Mouse (Mus musculus) embryonic fibroblast, embryonic 13.5 days (primary cell): ENCODE measurements at regions not wholly inside any gene's neighbourhood (a gene's known extent, or its start where the extent isn't known, plus 50 kb on each side); places are given as distances from the start of the nearest gene placed in this dataset.

Experiments
- H3K27ac ChIP-seq: 2 replicates; pipeline ENCODE4 v1.5.1; 2012; ENCODE audit warnings: low read length, control low read depth, inconsistent platforms; ENCODE audit not compliant: insufficient read depth
- H3K4me1 ChIP-seq: 2 replicates; pipeline ENCODE4 v1.6.1; 2011; ENCODE audit warnings: low read length; ENCODE audit not compliant: control insufficient read depth, insufficient read depth
- H3K4me3 ChIP-seq: 2 replicates; pipeline ENCODE4 v1.5.1; 2011; ENCODE audit warnings: mild to moderate bottlenecking, control low read depth, low read length; ENCODE audit not compliant: insufficient read depth
- CTCF ChIP-seq: IDR thresholded peaks from 2 replicates; pipeline ENCODE4 v1.5.1; 2011; ENCODE audit warnings: mild to moderate bottlenecking, control low read depth, low read length, moderate library complexity, borderline replicate concordance; ENCODE audit not compliant: insufficient read depth
- POLR2A ChIP-seq: IDR thresholded peaks from 2 replicates; pipeline ENCODE4 v1.6.1; 2011; ENCODE audit warnings: low read depth, mild to moderate bottlenecking, control low read depth, low read length, moderate library complexity

DNA sequence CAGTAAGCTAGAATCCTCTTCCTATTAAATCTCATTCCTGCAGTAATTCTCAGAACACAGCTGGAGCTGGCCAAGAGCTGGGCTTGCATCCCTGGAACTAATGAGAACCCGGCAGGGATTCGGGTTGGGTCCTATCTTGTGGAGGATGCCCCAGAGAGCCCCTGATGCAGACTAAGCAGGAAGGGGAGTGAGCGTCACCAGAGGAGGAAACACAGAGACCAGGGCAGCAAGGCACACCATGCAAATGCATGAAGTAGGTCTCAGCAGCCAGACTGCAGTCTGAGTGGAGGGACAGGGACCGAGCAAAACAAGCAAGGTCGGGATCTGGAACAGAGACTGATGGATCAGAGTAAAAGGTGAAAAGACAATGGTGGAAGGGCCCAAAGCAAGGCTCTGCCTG, 249.6 kb downstream of the Insig2 start:
- H3K27ac ChIP-seq, result no peak overlapping the region
- H3K4me3 ChIP-seq, result no peak overlapping the region
- H3K4me1 ChIP-seq, result no peaks in the 10 kb centered on the region
- TF ChIP-seq CTCF, result no peak
- TF ChIP-seq POLR2A, result no peak

DNA sequence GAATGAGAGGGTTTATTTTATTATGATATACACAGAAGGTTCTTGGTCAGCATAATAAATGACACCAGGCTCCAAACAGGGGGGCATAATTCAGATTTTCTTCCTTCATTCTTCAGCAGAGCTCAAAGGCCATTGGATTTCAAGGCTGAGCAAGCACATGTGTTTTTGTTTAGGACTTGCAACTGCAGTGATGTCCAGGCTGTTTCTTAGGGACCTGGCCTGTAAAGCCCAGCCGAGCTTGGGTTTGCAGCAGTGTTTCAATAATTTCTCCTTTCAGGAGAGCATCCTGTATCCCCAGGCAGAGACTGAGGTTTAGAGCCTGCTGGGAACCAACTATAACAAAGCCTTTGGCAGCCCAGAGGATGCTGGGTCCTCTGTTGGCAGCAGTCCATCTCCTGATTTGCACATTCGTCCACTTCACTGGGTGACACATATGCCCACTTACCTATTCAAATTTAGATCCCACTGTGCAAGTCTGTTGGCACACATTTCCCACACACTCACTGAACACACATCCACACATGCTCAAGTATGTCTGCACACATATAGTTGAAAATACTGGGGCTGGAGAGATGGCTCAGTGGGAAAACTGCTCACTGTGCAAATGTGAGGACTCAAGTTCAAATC, 247.2 kb downstream of the Insig2 start:
- Histone ChIP-seq H3K27ac (no peak overlapping the region), H3K4me3 (no peak overlapping the region), H3K4me1 (no peaks in the 10 kb centered on the region)
- TF ChIP-seq POLR2A (no peak), CTCF (no peak)

DNA sequence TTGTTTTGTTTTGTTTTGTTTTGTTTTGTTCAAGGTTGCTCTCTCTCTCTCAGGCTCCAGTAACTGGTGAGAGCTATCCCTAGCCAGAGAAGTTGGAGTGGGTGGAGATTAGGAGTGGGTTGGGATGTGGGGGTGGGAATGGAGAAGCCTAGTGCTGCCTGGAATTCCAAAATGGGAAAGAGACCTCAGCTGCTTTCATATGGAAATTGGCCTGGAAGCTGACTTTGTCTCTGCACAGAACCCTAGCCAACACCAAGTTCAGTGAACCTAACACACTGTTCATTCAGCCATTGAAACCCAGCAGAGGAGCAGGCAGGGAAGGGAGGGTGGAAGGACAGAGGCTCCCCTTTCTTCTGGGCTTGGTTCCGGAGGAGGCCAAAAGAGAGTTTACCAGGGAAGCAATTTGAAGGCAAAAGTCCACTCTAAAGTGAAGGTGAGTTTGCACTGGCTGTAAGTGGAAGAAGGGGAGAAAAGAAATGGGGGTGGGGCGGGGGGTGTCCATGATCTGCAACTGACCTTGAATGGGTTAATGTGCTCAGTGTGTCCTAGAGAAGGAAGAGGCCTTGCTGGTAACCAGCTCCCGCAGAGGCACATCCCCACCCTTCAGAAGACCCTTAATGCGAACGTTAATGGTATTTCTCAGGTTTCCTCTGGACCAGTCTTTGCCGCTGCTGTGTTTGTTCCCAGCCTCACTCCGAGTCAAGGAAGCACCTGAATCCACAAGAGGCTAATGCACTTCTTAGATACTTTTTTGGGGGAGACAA, 245.1 kb downstream of the Insig2 start:
- TF ChIP-seq CTCF, result no peak
- TF ChIP-seq POLR2A, result no peak
- Histone ChIP-seq H3K4me3 (no peak overlapping the region), H3K27ac (no peak overlapping the region), H3K4me1 (no peaks in the 10 kb centered on the region)

DNA sequence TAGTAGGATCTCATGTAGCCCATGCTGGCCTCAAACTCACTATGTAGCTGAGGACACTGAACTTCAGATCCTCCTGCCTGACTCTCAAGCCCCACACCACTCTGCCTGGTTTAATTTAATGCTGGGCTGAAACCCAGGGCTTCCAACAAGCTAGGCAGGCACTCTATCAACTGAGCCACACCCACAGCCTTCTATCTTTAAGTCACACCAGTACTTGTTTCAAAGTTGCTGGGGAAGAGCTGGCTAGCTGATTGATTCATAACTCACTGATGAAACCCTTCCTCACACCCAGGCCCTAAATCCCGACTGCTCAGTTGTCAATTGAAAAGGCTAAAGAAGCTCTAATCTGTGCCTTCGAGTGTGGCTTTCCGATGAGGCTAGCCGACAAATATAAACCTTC, 241.8 kb downstream of the Insig2 start:
- Histone ChIP-seq H3K27ac (no peak overlapping the region), H3K4me3 (no peak overlapping the region), H3K4me1 (no peaks in the 10 kb centered on the region)
- TF ChIP-seq CTCF (no peak), POLR2A (no peak)

DNA sequence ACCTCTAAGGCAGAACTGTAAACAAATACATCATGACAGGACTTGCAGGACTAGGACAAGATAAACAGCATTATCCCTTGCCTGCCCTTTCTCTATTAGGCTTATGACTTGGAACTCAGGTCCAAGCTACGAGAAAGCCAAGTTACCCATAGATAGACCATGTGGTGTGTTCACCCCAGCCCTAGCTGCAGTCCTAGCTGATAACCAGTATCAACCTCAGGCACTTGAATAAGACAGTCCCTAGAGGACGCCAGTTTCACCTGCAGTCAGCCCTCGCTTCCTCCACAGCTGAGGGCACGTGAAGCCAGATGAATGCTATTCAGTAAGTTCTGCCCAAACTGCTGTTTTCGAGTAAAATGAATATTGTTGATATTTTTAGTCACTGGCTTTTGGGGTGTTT, 239.5 kb downstream of the Insig2 start:
- TF ChIP-seq CTCF, result no peak
- TF ChIP-seq POLR2A, result no peak
- H3K4me3 ChIP-seq, result no peak overlapping the region
- H3K27ac ChIP-seq, result no peak overlapping the region
- H3K4me1 ChIP-seq, result no peaks in the 10 kb centered on the region

DNA sequence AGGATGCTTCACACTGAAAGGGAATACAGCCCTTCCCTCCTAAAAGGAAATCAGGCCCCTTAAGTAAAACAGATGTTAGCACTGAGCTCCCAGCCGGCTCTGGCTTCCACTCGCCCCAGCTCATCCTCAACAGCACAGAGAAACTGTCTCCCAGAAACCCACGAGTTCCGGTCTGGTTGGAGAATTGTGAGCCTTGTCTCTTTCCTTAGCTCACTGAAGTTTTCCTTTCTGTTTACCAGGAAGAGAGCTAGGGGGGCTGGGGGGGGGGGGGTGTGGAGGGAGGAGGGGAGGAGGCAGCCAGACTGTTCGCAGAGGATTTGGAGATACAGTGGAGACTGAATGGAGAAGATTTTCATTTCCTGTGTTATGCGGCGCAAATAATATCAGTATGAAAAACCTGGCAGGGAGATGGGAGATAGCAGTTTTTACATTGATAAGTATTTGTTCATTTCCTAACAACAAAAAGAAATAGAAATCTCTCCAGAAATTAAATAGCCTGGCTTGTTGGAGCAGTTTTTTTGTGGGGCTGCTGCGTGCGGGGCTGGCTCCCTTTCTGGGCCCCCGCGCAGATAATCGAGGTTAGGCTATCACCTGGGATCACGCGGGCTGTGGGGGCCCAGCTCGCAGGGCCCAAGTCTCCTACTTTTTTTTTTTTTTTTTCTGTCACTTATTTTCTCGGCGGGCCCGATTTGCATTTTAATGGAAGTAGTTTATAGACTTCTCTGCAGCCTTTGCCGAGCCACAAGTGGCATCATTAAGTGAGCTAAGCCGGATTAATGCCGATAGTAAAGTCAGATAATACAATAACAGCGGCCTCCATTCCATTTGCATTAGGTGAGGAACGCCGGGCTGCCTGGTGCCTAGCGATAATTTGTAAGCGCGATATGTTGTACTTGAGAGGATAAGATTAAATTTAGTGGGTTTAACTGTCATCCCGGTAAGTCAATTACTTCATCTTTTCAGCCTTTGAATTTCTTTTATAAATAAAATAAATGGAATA, 235.5 kb downstream of the Insig2 start:
- no peak for TF ChIP-seq POLR2A
- TF ChIP-seq CTCF, result no peak
- Histone ChIP-seq H3K4me3 (no peak overlapping the region), H3K27ac (no peak overlapping the region), H3K4me1 (no peaks in the 10 kb centered on the region)

DNA sequence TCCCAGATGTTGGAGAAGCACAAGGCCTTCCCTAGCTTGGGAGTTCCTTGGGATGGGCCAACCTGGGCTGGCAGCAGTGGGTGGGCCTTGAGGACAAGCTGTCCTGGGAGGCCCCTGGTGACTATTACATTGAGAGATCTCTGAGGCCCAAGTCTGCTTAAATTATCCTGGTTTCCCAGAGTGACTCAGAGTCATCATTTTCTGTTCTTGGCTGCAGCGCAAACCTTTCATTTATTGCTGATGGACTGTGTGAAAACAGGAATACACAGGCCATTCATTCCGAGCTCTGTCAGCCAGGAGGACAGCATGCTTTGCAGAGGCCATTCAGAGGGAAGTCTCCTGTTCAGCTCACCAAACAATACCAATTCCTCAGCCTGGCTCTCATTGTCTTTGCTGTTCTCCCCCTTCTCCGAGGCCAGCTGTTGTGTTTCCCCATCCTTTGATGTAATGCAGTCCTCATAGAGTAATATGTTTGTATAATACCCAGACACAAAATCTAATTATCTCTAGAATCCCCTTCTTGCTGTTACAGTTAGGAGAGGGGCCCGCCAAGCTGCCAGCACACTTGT, 220.5 kb downstream of the Insig2 start:
- H3K27ac ChIP-seq, result peak overlapping the region; percentile 74
- TF ChIP-seq CTCF, result no peak
- no peak for TF ChIP-seq POLR2A
- H3K4me3 ChIP-seq, result no peak overlapping the region
- H3K4me1 ChIP-seq, result peaks cover 13% of the 10 kb centered on the region

DNA sequence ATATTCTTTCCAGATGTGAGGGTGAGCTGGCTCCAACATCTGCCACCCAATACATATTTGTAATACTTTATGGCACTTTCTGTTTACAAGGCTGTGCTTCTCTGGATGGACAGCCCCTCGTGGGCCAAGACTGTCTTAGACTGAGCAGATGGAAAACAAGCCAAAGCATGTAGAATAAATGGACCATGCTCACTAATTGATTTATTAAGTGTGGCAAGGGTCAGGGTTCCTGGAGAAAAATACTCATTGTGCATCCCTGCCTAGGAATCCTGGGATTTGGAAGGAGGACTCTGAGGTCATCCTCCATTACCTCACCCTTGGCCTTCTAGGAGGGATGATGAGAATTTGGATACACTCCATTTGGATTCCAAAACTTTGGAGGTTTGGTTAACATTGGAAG, 219.9 kb downstream of the Insig2 start:
- no peak overlapping the region for H3K4me3 ChIP-seq
- H3K27ac ChIP-seq, result peak overlapping the region; percentile 74; the same call in 1 of the 2 replicates
- H3K4me1 ChIP-seq, result peaks cover 13% of the 10 kb centered on the region
- TF ChIP-seq POLR2A (no peak), CTCF (no peak)

DNA sequence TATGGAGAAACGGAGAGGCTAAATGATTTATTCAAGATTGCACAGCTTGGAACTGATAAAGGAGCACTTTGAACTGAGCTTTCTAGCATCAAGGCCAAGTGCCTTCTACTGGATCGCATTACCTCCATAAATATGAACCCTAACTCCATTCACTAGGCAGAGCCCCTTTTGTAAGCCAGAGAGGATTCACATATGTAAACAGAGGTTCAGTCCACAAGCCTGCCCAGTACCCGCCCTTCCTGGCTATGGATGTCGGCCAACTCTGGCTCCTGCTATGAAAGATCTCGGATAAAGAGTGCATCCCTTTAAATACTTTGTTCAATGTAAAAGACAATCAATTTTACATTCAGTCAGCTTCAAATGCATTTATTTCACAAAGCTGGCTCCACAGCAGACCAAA, 215.8 kb downstream of the Insig2 start:
- Histone ChIP-seq H3K4me1 (peaks cover 13% of the 10 kb centered on the region), H3K27ac (no peak overlapping the region), H3K4me3 (no peak overlapping the region)
- no peak for TF ChIP-seq POLR2A
- TF ChIP-seq CTCF, result no peak
